Mouse (Mus musculus): ENCODE results near the gene Dll1.

Gene Dll1

DNA sequence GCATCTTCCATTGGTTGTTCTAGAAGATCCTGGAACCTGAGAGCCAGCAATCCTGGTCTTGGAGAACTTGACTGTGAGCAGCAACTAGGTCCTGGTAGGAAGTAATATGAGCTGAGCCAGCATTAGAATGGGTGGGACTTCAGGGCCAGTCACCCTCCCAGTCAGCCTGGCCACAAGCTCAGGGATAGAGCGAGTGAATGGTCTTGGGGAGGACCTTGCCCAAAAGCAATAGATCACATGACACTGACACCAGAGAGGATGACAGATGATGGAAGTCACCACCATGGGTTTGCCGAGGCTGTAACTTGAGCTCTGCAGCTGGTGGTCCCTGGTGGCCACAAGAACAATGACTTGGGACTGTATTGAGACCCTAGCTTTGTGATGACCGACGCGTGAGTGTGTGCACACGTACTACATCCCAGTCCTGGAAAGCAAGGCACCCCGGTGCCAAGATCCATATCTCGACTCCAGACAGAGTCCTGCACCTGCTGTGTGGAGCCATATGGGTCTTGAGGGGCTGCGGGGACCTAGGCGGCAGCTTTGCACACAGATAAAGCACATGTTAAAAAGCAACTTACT lies 46.8 kb downstream of the Dll1 start:
- no peak for DNase-seq (ENCODE audit: low spot score in 2 of 2)

DNA sequence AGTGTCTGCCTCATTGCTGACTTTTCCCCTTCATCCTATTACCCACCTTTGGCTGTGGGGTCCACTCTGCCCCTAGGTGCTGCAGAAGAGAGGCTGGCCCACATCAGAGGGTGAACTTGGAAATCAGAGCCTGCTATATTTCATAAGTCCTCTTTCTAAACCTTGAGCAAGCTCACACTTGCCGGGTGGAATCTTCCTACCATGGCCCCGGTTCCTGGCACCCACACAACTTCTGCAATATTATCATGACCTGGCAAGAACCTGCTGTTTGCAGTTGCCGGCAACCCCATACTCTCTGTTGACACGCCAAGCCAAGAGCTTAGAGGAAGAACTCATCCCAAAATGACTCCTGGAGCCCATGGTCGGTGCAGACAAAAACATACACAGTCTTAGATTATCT lies 49.6 kb downstream of the Dll1 start:
- DNase-seq (ENCODE audit: low spot score in 2 of 2), result no peak

DNA sequence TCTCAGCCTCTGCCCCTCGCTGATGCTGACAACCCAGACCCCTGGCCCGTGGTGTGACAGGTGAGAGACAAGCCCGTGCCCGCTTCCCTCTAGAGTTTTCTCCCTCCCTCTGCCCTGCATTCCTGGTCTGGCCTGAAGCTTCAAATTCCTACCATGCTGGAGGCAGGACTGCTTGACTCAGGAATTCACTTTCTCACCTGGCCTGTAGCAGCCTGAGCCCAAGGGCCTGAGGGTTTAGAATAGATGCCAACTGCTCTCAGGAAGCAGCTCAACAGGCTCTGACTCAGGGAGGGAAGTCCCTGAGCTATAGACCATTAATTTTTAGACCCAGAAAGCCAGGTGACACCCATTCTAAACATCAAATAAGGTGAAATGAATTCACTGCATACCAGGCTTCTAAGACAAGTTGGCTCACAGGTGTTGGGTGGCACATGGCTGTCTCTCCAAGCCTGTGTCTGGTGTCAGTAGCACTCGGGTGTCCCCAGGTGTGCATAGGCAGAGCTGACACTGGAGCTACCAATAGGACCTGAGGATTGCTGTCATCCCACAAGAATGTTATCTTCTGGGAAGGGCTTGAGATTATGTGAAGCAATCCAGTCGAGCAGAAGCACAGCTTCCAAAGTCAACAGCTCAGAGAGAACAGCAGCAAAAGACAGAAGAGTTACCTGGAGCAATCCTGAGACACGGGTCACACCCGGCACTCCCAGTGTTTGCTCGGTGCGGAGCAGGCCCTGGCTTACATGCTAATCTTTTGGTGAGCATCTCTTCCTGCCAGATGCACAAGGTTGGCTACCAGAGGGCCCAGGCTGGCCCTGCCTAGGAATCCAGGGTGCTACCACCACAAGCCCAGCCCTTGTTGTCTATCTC lies 50.5 kb downstream of the Dll1 start:
- no peak for DNase-seq (ENCODE audit: low spot score in 2 of 2)

DNA sequence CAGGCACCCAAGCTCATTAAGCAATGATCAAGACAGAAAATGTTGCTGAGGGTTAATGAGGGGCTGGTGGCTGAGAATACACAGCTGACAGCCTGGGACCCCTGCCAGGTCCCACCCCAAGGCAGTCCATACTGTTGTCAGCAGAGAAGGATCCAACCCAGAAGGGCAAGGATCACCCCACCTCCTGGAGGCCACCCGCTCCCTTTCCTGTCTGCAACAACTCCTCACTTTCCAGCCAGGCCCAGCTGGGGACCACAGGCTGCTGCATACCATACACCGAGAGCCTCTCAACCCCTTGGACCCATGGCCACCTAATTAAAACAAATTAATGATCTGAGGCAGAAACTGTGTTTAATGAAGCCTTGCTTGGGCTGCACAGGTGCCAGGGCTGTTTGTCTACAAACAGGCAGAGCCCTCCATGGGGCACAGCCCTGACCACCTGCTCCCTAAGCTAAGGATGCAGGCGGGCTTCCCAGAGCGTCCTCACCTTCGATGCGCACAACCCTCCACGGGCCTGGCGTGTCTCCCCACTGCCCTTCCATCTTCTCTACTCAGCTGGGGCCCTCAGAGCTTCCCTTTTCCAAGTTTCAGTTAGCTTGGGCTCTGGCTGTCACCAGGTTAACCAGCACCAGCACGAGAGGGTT lies 53.4 kb downstream of the Dll1 start:
- DNase-seq (ENCODE audit: low spot score in 2 of 2), result no peak

Measured in spleen, postnatal 36 days (tissue).